Mouse (Mus musculus) left cerebral cortex, postnatal 10 days (tissue): Measurements from ENCODE around the gene Hnrnpa3. TPM values are rescaled to one million over a fixed set of nuclear protein-coding genes. Genes with fewer than 3 reads are reported as not detected.
"Not testable (repeated sequence)": the region's sequence is repeated elsewhere in the genome, so short reads cannot be mapped to it uniquely, and the experiment has no call there.

Experiments used
- DNase-seq, 2 experiments: peaks; one replicate each; pipeline ENCODE4 v3.0.0; 2021 to 2022; ENCODE audit warnings: low spot score in 2 of 2, mixed read lengths in 1 of 2; ENCODE audit errors: extremely low spot score in 1 of 2
- intact Hi-C: fragments of 180-260 bp; cut with DNase I; formaldehyde crosslinking; loops from one replicate; pipeline ENCODE4 v1.15.1; 2025
- total RNA-seq, 2 experiments: library from RNA; stranded (reverse); gene quantifications; 2 replicates each; pipeline ENCODE4 v1.2.3; 2021

Gene Hnrnpa3
- total RNA-seq, 2 experiments from 2014 or later = 329 to 339 TPM

GRCm38 (mm10) chr2:75669491-75670445 is 10.7 kb downstream of the Hnrnpa3 start:
- peak in 1 of 2 experiments; percentile 41 for DNase-seq
- intact Hi-C loops = no loop called here

DNA sequence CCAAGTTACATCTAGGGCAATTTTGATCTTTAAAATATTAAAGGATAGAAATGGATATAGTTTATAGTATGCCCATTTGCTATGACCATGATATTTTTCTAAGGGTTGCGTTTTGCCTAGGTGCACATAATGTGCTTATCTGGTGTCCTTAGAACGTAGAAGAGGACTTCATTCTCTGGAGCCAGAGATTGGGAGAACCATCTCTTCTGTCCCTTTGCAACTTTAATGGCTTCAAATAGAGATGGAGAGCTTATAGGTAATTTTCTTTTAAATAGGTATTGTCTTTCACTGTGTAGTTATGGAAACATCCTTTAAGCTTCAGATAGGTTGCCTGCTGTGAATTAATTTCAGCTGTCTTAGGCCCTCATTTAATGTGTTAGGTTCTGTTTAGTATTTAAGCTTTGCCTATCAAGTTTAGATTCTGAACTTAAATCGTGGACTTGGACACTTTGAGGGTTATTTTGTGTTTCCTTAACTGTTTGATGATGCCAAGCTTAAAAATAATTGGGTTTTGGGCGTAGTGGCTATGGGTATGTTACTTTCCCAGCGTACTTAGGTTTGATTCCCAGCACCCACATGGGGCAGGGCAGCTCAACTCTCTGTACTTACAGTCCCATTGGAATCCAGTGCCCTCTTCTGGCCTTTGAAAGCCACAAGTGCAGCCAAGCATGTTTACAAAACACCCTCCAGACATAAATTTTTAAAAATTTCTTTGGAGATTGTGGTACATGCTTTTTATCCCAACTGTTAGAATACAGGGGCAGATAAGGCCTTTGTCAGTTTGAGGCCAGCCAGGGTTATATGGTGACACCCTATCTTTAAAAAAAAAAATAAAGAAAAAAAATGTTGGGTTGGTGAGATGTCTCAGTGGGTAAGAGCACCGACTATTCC is 11.6 kb downstream of the Hnrnpa3 start:
- DNase-seq = no peak
- intact Hi-C loops = no loop called here

GRCm38 (mm10) chr2:75671337-75671660 is 12.2 kb downstream of the Hnrnpa3 start:
- DNase-seq = no peak
- intact Hi-C loops = no loop called here

- DNase-seq = no peak
- intact Hi-C loops = no loop called here
Observed at GRCm38 (mm10) chr2:75672561-75672960, 13.5 kb downstream of the Hnrnpa3 start.

GRCm38 (mm10) chr2:75676567-75676966 is 17.5 kb downstream of the Hnrnpa3 start:
- intact Hi-C loops = no loop called here
- no peak for DNase-seq

DNA sequence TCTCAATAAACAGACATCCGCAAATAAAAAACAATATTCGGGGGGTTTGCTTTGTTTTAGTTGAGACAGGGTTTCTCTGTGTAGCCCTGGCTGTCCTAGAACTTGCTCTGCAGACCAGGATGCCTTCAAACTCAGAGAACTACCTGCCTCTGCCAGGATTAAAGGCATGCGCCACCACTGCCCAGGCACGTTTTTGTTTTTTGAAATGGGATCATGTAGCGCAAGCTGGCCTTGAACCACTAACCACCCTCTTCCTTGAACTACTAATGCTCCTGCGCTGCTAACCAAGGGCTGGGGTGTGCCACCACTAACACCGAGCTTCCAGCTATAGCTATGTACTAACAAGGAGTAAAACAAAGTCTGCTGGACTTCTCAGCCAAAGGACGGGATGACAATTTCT is 20.9 kb downstream of the Hnrnpa3 start:
- intact Hi-C loops = loop anchor here (5.0 kb wide), 1 partner anchor 97 kb away; no protein-coding TSS in a partner anchor
- DNase-seq = no peak

DNA sequence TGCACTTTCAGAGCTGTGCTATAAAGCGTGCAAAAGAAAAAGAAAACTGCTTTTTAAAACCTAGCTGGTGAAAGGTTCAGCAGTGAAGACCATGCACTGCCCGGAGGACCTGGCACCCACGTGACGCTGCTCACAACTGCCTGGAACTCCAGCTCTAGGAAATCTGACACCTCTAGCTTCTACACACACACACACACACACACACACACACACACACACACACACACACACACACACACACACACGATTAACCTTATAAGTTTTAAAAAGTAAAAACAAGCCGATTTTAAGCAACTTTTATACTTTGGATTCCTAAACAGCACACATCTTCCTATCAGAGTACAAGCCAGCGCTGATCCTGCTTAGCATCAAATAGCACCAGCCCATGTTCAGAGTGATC is 22.4 kb downstream of the Hnrnpa3 start:
- no peak for DNase-seq
- intact Hi-C loops = loop anchor here (5.0 kb wide), 1 partner anchor 96 kb away; no protein-coding TSS in a partner anchor

- intact Hi-C loops = loop anchor here (5.0 kb wide), 1 partner anchor 94 kb away; no protein-coding TSS in a partner anchor
- DNase-seq = peak in 1 of 2 experiments; percentile 62
Observed at GRCm38 (mm10) chr2:75682978-75683709, 24.1 kb downstream of the Hnrnpa3 start.

GRCm38 (mm10) chr2:75684526-75684925 is 25.5 kb downstream of the Hnrnpa3 start:
- intact Hi-C loops = loop anchor here (5.0 kb wide), 1 partner anchor 93 kb away; no protein-coding TSS in a partner anchor
- no peak for DNase-seq

GRCm38 (mm10) chr2:75685458-75685861 is 26.4 kb downstream of the Hnrnpa3 start:
- intact Hi-C loops = no loop called here

GRCm38 (mm10) chr2:75687040-75687749 is 28.1 kb downstream of the Hnrnpa3 start:
- intact Hi-C loops = no loop called here
- no peak for DNase-seq

More at GRCm38 (mm10) chr2:75685458-75685861, 26.4 kb downstream of the Hnrnpa3 start:
- DNase-seq = no peak

DNA sequence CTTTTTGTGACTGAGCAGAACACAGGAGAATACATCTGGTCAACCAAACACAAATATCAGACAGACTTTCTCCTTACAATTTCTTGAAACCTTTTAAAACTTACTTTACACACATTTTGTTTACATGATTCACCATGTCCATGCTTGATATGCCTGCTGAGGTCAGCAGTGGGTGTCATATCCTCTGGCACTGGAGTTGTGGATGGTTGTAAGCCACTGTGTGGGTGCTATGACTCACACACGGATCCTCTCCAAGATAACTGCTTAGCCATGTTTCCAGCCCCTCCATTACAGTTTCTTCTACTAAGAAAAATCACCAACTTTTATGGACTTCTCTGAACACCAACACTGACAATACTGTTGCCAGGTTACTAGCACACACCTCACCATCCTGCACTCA is 29.8 kb downstream of the Hnrnpa3 start:
- intact Hi-C loops = no loop called here
- DNase-seq = no peak

DNA sequence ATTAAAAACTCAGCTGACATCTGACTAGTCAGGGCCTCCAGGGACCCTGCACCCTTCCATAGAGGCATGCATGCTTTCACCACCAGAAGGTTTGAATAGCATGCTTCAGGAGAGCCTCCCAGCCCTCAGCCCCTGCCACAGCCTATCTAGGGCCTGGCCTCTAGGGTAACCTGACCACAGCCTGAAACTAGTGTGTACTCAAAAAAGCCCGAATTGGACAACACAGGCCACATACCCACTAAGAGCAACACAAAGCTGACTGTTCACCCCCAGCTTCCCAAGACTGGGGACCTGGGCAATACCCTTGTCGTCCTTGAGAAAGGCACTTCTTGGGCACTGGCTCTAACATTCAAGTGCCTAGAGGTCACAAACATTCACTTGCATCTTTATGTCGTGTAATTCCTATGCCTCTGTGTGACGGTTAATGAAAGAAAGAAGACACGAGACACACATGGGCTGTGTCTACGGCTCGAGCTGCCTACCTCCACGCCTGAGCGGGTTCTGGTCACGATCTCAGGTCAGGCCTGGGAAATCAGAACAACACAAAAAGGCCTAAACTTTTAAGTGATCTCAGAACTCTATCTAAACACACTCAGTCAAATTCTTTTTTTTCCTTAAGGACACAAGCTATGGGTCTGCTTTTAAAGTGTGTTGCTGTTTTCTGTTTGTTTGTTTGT is 30.6 kb downstream of the Hnrnpa3 start:
- DNase-seq = no peak
- intact Hi-C loops = no loop called here

- intact Hi-C loops = no loop called here
Observed at GRCm38 (mm10) chr2:75690656-75691055, 31.6 kb downstream of the Hnrnpa3 start.

GRCm38 (mm10) chr2:75691316-75691715 is 32.3 kb downstream of the Hnrnpa3 start:
- no peak for DNase-seq
- intact Hi-C loops = no loop called here

More at GRCm38 (mm10) chr2:75690656-75691055, 31.6 kb downstream of the Hnrnpa3 start:
- no peak for DNase-seq

- intact Hi-C loops = no loop called here
- no peak for DNase-seq
Observed at GRCm38 (mm10) chr2:75692369-75692768, 33.3 kb downstream of the Hnrnpa3 start.

GRCm38 (mm10) chr2:75694926-75695325 is 35.9 kb downstream of the Hnrnpa3 start:
- intact Hi-C loops, DNase-seq: not testable (repeated sequence)
